Mouse (Mus musculus) bone marrow macrophage, adult 2 months (primary cell): Measurements from ENCODE around the gene Hist1h4h. TPM values are rescaled to one million over a fixed set of nuclear protein-coding genes. Genes with fewer than 3 reads are reported as not detected.

ENCODE experiments used
- H3K27ac ChIP-seq: 2 replicates; pipeline ENCODE4 v1.5.1; 2012; ENCODE audit warnings: low read depth, low read length; ENCODE audit not compliant: insufficient read depth
- H3K4me1 ChIP-seq: 2 replicates; pipeline ENCODE4 v1.6.1; 2012; ENCODE audit warnings: low read length; ENCODE audit not compliant: control insufficient read depth, insufficient read depth
- H3K4me3 ChIP-seq: 2 replicates; pipeline ENCODE4 v1.5.1; 2012; ENCODE audit warnings: mild to moderate bottlenecking, low read length, moderate library complexity; ENCODE audit not compliant: insufficient read depth
- CTCF ChIP-seq: IDR thresholded peaks from 2 replicates; pipeline ENCODE4 v1.5.1; 2012; ENCODE audit warnings: low read depth, mild to moderate bottlenecking, low read length, moderate library complexity
- POLR2A ChIP-seq: IDR thresholded peaks from 2 replicates; pipeline ENCODE4 v1.6.1; 2012; ENCODE audit warnings: mild to moderate bottlenecking, low read depth, low read length, borderline replicate concordance
- polyA plus RNA-seq: library from polyadenylated mRNA; stranded (reverse); fragments of >200 nt; gene quantifications from 2 replicates; pipeline ENCODE4 v1.2.4, GENCODE M21; 2012; ENCODE audit not compliant: missing spikeins, insufficient read depth, insufficient read length

Gene Hist1h4h
- polyA plus RNA-seq, 1 experiment: 2.5 TPM

DNA sequence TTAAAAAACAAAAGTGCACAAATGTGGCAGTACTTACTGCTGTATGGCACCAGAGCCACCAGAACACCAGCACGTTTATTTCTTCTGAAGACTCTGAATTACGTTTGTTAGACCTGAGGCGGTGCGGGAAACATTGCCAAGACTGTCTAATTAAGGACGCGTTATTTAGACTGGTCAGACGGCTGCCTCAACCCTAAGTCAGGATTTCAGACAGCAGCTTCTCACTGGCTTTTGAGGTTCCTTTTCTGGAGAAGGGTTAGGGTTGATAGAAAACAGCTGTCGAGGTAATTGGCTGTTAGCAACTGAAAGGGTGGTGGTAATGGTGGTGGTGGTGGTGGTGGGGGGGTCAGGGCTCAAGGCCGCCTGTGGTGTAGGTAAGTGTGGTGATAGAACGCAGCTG lies 32.2 kb upstream of the Hist1h4h start:
- peaks cover 15% of the 10 kb centered on the region for H3K4me1 ChIP-seq
- peak overlapping the region; percentile 40; the same call in 1 of the 2 replicates for H3K4me3 ChIP-seq
- H3K27ac ChIP-seq: no peak overlapping the region
- no peak for TF ChIP-seq CTCF
- TF ChIP-seq POLR2A: no peak

DNA sequence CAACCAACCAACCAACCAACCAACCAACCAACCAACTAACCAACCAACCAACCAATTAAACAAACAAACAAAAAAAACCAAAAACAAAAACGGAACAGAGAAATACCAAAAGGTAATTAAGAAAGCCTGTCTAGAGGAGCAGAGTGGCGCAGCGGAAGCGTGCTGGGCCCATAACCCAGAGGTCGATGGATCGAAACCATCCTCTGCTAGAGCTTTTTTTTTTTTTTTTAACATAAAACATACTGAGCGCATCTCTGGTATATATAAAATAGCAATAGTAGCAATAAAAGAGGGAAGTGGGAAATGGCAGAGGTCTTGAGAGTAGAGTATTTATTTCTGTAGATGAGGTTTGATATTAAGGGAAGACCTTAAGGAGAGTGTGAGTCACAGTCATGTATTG lies 30.9 kb upstream of the Hist1h4h start:
- H3K27ac ChIP-seq: no peak overlapping the region
- H3K4me1 ChIP-seq: peaks cover 17% of the 10 kb centered on the region
- H3K4me3 ChIP-seq: no peak overlapping the region
- no peak for TF ChIP-seq CTCF
- TF ChIP-seq POLR2A: no peak

GRCm38 (mm10) chr13:23500424-23501200 lies 30.2 kb upstream of the Hist1h4h start:
- no peak overlapping the region for H3K4me3 ChIP-seq
- peaks cover 17% of the 10 kb centered on the region for H3K4me1 ChIP-seq
- TF ChIP-seq CTCF (no peak), POLR2A (no peak)
- no peak overlapping the region for H3K27ac ChIP-seq

DNA sequence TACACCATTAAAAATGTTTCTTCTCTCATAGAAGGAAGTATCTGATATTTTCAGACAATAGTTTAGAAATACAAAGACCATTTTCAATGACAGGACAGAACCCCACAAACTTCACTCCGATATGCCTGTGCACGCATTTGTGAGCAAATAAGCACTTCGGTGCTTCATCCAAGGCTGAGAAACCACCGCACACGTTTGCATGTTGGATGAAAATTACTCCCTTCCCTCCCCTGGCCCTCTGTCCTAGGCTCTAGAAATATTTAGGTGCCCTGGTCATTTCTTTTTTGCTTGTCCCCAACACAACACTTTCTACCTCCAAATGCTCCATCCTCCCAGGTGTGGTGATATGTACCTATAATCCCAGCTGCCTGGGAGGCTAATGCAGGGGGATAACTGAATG lies 29.3 kb upstream of the Hist1h4h start:
- H3K27ac ChIP-seq: no peak overlapping the region
- no peak overlapping the region for H3K4me3 ChIP-seq
- TF ChIP-seq POLR2A (no peak), CTCF (no peak)
- peaks cover 17% of the 10 kb centered on the region for H3K4me1 ChIP-seq

DNA sequence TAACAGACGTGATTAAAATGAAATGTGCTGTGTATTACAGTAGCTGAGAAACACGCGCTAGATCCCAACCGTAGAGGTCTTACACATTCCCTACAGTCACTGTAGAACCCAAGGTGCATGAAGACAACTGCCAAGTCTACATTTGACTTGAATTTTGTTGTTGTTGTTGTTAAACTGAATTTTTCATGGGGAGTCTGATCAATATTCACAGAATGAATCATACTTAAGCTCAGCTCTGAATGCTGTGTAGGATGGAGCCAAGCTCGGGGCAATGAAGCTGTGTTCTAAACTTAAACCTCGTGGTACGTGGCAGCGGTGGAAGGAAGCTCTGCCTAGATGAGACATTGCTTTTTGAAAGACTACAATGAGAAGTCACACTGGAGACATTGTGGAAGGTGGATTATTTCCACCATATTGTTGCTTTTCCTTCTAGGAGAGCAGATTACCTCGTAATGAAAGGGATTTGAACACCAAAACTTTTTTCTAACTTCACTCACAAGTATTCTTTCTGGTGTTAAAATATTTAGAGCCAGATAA lies 28.8 kb upstream of the Hist1h4h start:
- peaks cover 13% of the 10 kb centered on the region for H3K4me1 ChIP-seq
- no peak for TF ChIP-seq POLR2A
- no peak for TF ChIP-seq CTCF
- H3K4me3 ChIP-seq: no peak overlapping the region
- no peak overlapping the region for H3K27ac ChIP-seq

DNA sequence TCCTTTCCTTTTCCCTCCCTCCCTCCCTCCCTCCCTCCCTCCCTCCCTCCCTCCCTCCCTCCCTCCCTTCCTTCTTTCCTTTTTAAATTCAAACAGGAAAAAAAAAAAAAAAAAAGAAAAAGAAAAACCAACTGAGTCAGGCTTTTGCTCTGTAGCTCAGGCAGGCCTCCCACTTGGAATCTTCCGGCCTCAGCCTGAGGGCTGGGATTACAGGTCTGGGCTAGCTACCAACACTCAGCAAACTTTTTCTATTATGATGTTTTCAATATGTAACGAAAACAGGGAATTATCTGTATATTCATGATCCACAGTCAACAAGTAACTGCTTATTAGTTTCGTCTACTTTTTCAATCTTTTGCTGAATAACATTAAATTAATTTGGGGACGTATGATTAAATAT lies 27.9 kb upstream of the Hist1h4h start:
- Histone ChIP-seq H3K4me3 (no peak overlapping the region), H3K4me1 (peaks cover 12% of the 10 kb centered on the region), H3K27ac (no peak overlapping the region)
- TF ChIP-seq POLR2A (no peak), CTCF (no peak)

- Histone ChIP-seq H3K27ac (no peak overlapping the region), H3K4me1 (peaks cover 12% of the 10 kb centered on the region), H3K4me3 (no peak overlapping the region)
- TF ChIP-seq CTCF (no peak), POLR2A (no peak)
Observed at GRCm38 (mm10) chr13:23503797-23504196, 27.1 kb upstream of the Hist1h4h start.

GRCm38 (mm10) chr13:23505662-23506345 lies 25.0 kb upstream of the Hist1h4h start:
- Histone ChIP-seq H3K4me3 (no peak overlapping the region), H3K4me1 (peaks cover 14% of the 10 kb centered on the region), H3K27ac (no peak overlapping the region)
- no peak for TF ChIP-seq CTCF
- no peak for TF ChIP-seq POLR2A

DNA sequence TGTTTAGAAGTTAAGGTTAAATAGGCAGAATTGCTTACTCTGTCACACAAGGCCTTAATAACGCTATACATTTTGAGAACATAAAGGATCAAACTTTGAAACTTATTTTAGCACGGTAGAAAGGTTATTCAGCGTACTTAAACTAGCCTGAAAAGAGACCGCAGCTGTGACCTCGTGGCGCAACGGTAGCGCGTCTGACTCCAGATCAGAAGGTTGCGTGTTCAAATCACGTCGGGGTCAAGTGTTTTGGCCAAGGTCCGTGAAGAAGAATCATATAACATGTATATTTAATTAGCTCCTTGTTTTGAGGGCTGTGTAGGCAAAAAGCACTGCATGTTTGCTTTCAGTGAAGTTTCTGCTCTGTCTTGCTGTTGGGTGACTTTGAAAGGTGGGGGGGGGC lies 24.5 kb upstream of the Hist1h4h start:
- TF ChIP-seq CTCF (no peak), POLR2A (no peak)
- peaks cover 14% of the 10 kb centered on the region for H3K4me1 ChIP-seq
- no peak overlapping the region for H3K4me3 ChIP-seq
- H3K27ac ChIP-seq: no peak overlapping the region

DNA sequence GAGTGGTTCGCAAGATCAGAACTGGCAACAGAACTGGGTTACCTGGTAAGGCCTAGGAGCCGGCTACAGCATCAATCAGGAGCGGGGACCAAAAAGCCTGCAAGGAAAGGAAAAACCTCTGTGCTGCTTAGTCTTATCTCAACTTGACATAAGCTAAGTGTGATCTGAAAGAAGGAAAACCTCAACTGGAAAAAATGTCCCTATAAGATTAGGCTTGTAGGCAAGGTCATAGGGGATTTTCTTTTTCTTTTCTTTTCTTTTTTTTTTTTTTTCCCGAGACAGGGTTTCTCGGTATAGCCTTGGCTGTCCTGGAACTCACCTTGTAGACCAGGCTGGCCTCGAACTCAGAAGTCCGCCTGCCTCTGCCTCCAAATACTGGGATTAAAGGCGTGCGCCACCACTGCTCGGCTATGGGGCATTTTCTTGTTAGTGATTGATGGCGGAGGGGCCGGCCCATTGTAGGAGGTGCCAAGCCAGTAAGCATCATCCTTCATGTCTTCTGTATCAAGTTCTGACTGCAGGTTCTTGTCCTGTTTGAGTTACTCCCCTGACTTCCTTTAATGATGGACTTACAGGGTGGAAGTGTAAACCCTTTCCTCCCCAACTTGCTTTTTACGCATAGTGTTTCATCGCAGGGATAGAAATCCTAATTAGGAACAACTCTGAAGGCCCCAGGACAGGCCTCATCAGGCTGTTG lies 23.9 kb upstream of the Hist1h4h start:
- Histone ChIP-seq H3K4me1 (peaks cover 9% of the 10 kb centered on the region), H3K4me3 (no peak overlapping the region), H3K27ac (no peak overlapping the region)
- no peak for TF ChIP-seq CTCF
- TF ChIP-seq POLR2A: no peak
